Mouse (Mus musculus) erythroblast, embryonic 14.5 days (primary cell): ENCODE results near the gene Mrpl11. TPM values are rescaled to one million over a fixed set of nuclear protein-coding genes. Genes with fewer than 3 reads are reported as not detected.

Source experiments
- H3K27me3 ChIP-seq: 2 replicates; pipeline ENCODE4 v1.6.1; 2012; ENCODE audit warnings: inconsistent platforms; ENCODE audit not compliant: control insufficient read depth
- H3K36me3 ChIP-seq: 2 replicates; pipeline ENCODE4 v1.6.1; 2012; ENCODE audit warnings: mild to moderate bottlenecking, inconsistent platforms; ENCODE audit not compliant: control insufficient read depth
- H3K4me1 ChIP-seq: 2 replicates; pipeline ENCODE4 v1.6.1; 2012; ENCODE audit warnings: inconsistent platforms; ENCODE audit not compliant: control insufficient read depth
- H3K4me3 ChIP-seq: replicated peaks from 2 replicates; pipeline ENCODE3; 2012; ENCODE audit warnings: moderate library complexity, mild to moderate bottlenecking, inconsistent platforms
- H3K9me3 ChIP-seq: 2 replicates; pipeline ENCODE4 v1.6.1; 2012; ENCODE audit warnings: low read length, inconsistent platforms, mixed read lengths; ENCODE audit not compliant: control insufficient read depth
- GATA1 ChIP-seq: IDR thresholded peaks from 2 replicates; pipeline ENCODE4 v1.6.1; 2012; ENCODE audit warnings: low read length, inconsistent platforms, mixed read lengths
- TAL1 ChIP-seq: IDR thresholded peaks from 3 replicates; pipeline ENCODE4 v1.6.1; 2012; ENCODE audit warnings: low read length, inconsistent platforms, mixed read lengths
- polyA plus RNA-seq: library from polyadenylated mRNA; stranded (reverse); fragments of >175 nt; gene quantifications from 2 replicates; pipeline ENCODE4 v1.2.3, GENCODE M21; 2012

The Mrpl11 gene
- polyA plus RNA-seq, 1 experiment: 5.9 TPM

- no peak overlapping the region for H3K4me3 ChIP-seq
- peaks cover 4% of the 10 kb centered on the region; the same call in 1 of the 2 replicates for H3K27me3 ChIP-seq
- H3K4me1 ChIP-seq: peaks cover 2% of the 10 kb centered on the region; the same call in 1 of the 2 replicates
- TF ChIP-seq GATA1: no peak
- no peak for TF ChIP-seq TAL1
- H3K36me3 ChIP-seq: no peaks in the 10 kb centered on the region
- H3K9me3 ChIP-seq: no peaks in the 10 kb centered on the region
Measured at GRCm38 (mm10) chr19:5013138-5013537, 51.2 kb downstream of the Mrpl11 start.

- TF ChIP-seq TAL1: no peak
- no peak for TF ChIP-seq GATA1
- Histone ChIP-seq H3K27me3 (peaks cover 4% of the 10 kb centered on the region; the same call in 1 of the 2 replicates), H3K36me3 (no peaks in the 10 kb centered on the region), H3K4me1 (peaks cover 2% of the 10 kb centered on the region; the same call in 1 of the 2 replicates), H3K4me3 (no peak overlapping the region), H3K9me3 (no peaks in the 10 kb centered on the region)
Measured at GRCm38 (mm10) chr19:5014961-5015398, 53.0 kb downstream of the Mrpl11 start.

GRCm38 (mm10) chr19:5016221-5016742 is 54.3 kb downstream of the Mrpl11 start:
- peaks cover 4% of the 10 kb centered on the region; the same call in 1 of the 2 replicates for H3K27me3 ChIP-seq
- TF ChIP-seq GATA1 (no peak), TAL1 (no peak)
- no peak overlapping the region for H3K4me3 ChIP-seq
- no peaks in the 10 kb centered on the region for H3K9me3 ChIP-seq
- H3K36me3 ChIP-seq: no peaks in the 10 kb centered on the region
- peaks cover 2% of the 10 kb centered on the region; the same call in 1 of the 2 replicates for H3K4me1 ChIP-seq

Other genes starting within 250 kb of the Mrpl11 start
- 0.32 and 0.47 TPM in 2 replicates for gene Rbm4b, start 205.7 kb upstream of the Mrpl11 start, polyA plus RNA-seq
- 1.1 and 1.6 TPM in 2 replicates for gene Rbm4, start 168.2 kb upstream of the Mrpl11 start, polyA plus RNA-seq
- gene Gm21992, start 150.5 kb upstream of the Mrpl11 start, polyA plus RNA-seq: 0.19 and 0.62 TPM in 2 replicates
- 3.8 and 5.1 TPM in 2 replicates for gene Rbm14, start 150.5 kb upstream of the Mrpl11 start, polyA plus RNA-seq
- 19.1 and 28.1 TPM in 2 replicates for gene Ccs, start 122.8 kb upstream of the Mrpl11 start, polyA plus RNA-seq
- 0.01 TPM in 1 of 2 replicates, not detected in the other for gene Ccdc87, start 122.8 kb upstream of the Mrpl11 start, polyA plus RNA-seq
- 12.0 and 15.6 TPM in 2 replicates for gene Ctsf, start 107.0 kb upstream of the Mrpl11 start, polyA plus RNA-seq
- 0.07 and 0.20 TPM in 2 replicates for gene Actn3, start 84.2 kb upstream of the Mrpl11 start, polyA plus RNA-seq
- 1.1 and 1.2 TPM in 2 replicates for gene Zdhhc24, start 83.5 kb upstream of the Mrpl11 start, polyA plus RNA-seq
- 0.33 and 0.50 TPM in 2 replicates for gene Bbs1, start 55.5 kb upstream of the Mrpl11 start, polyA plus RNA-seq
- gene Dpp3, start 33.9 kb upstream of the Mrpl11 start, polyA plus RNA-seq: 4.8 and 6.0 TPM in 2 replicates
- gene Peli3, start 19.0 kb upstream of the Mrpl11 start, polyA plus RNA-seq: not detected in 2 replicates
- not detected in 2 replicates for gene Npas4, start 28.2 kb downstream of the Mrpl11 start, polyA plus RNA-seq
- gene Slc29a2, start 61.7 kb downstream of the Mrpl11 start, polyA plus RNA-seq: 0.02 and 0.03 TPM in 2 replicates
- 0.09 and 0.15 TPM in 2 replicates for gene B4gat1, start 76.7 kb downstream of the Mrpl11 start, polyA plus RNA-seq
- 0.03 and 0.04 TPM in 2 replicates for gene AC124502.3, start 76.7 kb downstream of the Mrpl11 start, polyA plus RNA-seq
- gene Brms1, start 79.2 kb downstream of the Mrpl11 start, polyA plus RNA-seq: 4.1 and 7.0 TPM in 2 replicates
- gene Rin1, start 88.3 kb downstream of the Mrpl11 start, polyA plus RNA-seq: 0.03 and 0.13 TPM in 2 replicates
- gene Cd248, start 105.9 kb downstream of the Mrpl11 start, polyA plus RNA-seq: 0.06 and 0.11 TPM in 2 replicates
- 0.02 TPM in 1 of 2 replicates, not detected in the other for gene Tmem151a, start 123.4 kb downstream of the Mrpl11 start, polyA plus RNA-seq
- 0.79 and 0.94 TPM in 2 replicates for gene Yif1a, start 126.4 kb downstream of the Mrpl11 start, polyA plus RNA-seq
- 0.12 and 0.17 TPM in 2 replicates for gene Cnih2, start 136.4 kb downstream of the Mrpl11 start, polyA plus RNA-seq
- 16.9 and 17.0 TPM in 2 replicates for gene Rab1b, start 144.9 kb downstream of the Mrpl11 start, polyA plus RNA-seq
- gene Klc2, start 156.4 kb downstream of the Mrpl11 start, polyA plus RNA-seq: 0.52 and 1.2 TPM in 2 replicates